Mouse (Mus musculus) liver, embryonic 16.5 days (tissue): ENCODE data around the gene Ano9. TPM values are rescaled to one million over a fixed set of nuclear protein-coding genes. Genes with fewer than 3 reads are reported as not detected.
A peak's percentile ranks its signal among the peaks of the same experiment; 100 is the strongest.

Experiments used
- ATAC-seq: fragments of 200-750 bp; cut with Nextera tagmentation; 2 replicates; pipeline ENCODE4 v1.8.0; 2017; ENCODE audit warnings: low read depth, mild to moderate bottlenecking, moderate number of reproducible peaks, moderate library complexity
- H3K27ac ChIP-seq: fragments of 300-500 bp; sonication (generic); 2 replicates; pipeline ENCODE4 v1.5.1; 2014; ENCODE audit warnings: mild to moderate bottlenecking, low read length
- H3K27me3 ChIP-seq: fragments of 300-500 bp; sonication (generic); 2 replicates; pipeline ENCODE4 v1.6.1; 2014; ENCODE audit warnings: low read depth, low read length, mixed read lengths; ENCODE audit not compliant: control insufficient read depth, insufficient read depth
- H3K36me3 ChIP-seq: fragments of 300-500 bp; sonication (generic); 2 replicates; pipeline ENCODE4 v1.6.1; 2014; ENCODE audit warnings: mild to moderate bottlenecking; ENCODE audit not compliant: control insufficient read depth, insufficient read depth
- H3K4me1 ChIP-seq: fragments of 300-500 bp; sonication (generic); 2 replicates; pipeline ENCODE4 v1.6.1; 2014; ENCODE audit warnings: low read depth, low read length, mixed read lengths; ENCODE audit not compliant: control insufficient read depth
- H3K4me2 ChIP-seq: fragments of 300-500 bp; sonication (generic); 2 replicates; pipeline ENCODE4 v1.6.1; 2014; ENCODE audit warnings: low read depth, low read length, mixed read lengths
- H3K4me3 ChIP-seq: fragments of 300-500 bp; sonication (generic); 2 replicates; pipeline ENCODE4 v1.5.1; 2014; ENCODE audit warnings: low read depth, mild to moderate bottlenecking, low read length
- H3K9ac ChIP-seq: fragments of 300-500 bp; sonication (generic); 2 replicates; pipeline ENCODE4 v1.6.1; 2014; ENCODE audit warnings: low read depth, low read length
- H3K9me3 ChIP-seq: fragments of 300-500 bp; sonication (generic); replicated peaks from 2 replicates; pipeline ENCODE4 v1.6.1; 2016; ENCODE audit warnings: low read length; ENCODE audit not compliant: control insufficient read depth
- WGBS: fragments of 180-500 bp; shearing (Covaris S2); extraction: QIAGEN DNeasy Blood & Tissue Kit; methylation state at CpG from one replicate; pipeline ENCODE4 v1.1.7; 2014; ENCODE audit not compliant: insufficient replicate concordance; 5-methylcytosine and 5-hydroxymethylcytosine counted together
- polyA plus RNA-seq: library from polyadenylated mRNA; unstranded; fragments of >200 nt; fragmentation: Nextera tagmentation; extraction: Ambion mirVana; gene quantifications from 2 replicates; pipeline ENCODE4 v1.2.1, GENCODE M21; 2015

Ano9 gene
- polyA plus RNA-seq, 1 experiment from 2014 or later, result 3.8 TPM

DNA sequence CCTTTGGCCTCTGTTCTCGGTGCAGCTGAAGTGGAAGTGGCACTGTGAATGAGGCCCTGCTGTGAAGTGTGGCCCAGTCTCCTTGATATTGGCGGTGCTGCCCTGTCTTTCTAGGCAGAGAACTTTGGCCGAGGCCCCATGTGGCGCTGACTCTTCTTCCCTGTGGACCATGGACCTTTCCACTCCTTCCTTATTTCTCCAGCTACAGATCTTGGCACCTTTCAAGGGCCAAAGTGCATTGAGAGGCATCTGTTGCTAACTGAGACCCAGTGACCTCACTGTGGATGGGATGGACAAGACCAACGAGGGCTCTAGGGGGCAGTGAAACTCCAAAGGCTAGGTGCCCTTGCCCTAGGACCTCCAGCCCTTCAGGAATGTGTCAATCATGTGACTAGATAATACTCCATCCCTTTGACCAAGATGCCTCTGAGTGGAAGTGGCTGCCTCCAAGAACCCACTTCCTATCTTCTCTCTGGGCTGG lies 3.5 kb upstream of the Ano9 start:
- H3K27ac ChIP-seq, result peak overlapping the region; percentile 77
- no peaks in the 10 kb centered on the region for H3K36me3 ChIP-seq
- H3K4me2 ChIP-seq, result no peak overlapping the region
- no peak overlapping the region for H3K9ac ChIP-seq
- WGBS, result 63% methylated on average over 5 of the region's 5 CpGs
- H3K4me1 ChIP-seq, result peaks cover 65% of the 10 kb centered on the region
- no peak overlapping the region for H3K4me3 ChIP-seq
- H3K27me3 ChIP-seq, result no peaks in the 10 kb centered on the region
- no peaks in the 10 kb centered on the region for H3K9me3 ChIP-seq
- no peak for ATAC-seq

DNA sequence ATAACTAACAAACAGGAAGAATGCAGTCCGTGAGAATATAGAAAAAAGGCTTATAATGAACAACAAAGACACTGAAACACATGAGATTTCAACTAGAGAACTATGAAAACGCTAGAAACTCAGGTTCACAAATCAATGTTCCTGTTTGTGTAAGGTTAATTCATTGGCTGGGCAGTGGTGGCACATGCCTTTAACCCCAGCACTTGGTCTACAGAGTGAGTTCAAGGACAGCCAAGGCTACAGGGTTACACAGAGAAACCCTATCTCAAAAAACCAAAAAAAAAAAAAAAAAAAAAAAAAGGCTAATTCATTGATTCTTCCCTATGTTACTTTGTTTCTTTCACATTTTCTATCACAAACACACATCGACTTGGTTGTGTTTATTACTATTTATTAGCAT lies 3.0 kb upstream of the Ano9 start:
- Histone ChIP-seq H3K27me3 (no peaks in the 10 kb centered on the region), H3K9ac (no peak overlapping the region), H3K9me3 (no peaks in the 10 kb centered on the region), H3K4me2 (no peak overlapping the region), H3K27ac (peak overlapping the region; percentile 77), H3K4me1 (peaks cover 61% of the 10 kb centered on the region), H3K4me3 (no peak overlapping the region), H3K36me3 (no peaks in the 10 kb centered on the region)
- no peak for ATAC-seq
- WGBS, result 61% methylated on average over 3 of the region's 3 CpGs

DNA sequence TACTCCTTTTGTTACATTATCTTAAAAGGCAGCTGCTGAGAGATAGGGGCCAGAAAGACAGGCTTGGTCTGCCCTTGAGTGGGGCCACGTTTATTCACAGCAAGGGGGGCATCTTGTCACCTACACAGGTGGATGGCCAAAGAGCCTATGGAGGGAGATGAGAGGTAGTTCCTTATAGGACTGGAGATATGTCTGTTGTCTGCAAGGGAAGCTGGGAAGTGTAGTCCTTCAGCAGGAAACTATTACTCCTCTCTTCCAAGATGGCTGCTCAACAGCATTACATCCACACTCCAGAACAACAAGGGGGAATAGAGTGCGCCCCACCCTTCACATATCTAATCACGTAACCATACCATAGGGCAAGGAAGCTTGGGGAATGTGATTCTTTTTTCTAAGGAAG lies 1.9 kb upstream of the Ano9 start:
- Histone ChIP-seq H3K9ac (no peak overlapping the region), H3K4me1 (peaks cover 50% of the 10 kb centered on the region), H3K9me3 (no peaks in the 10 kb centered on the region), H3K27ac (no peak overlapping the region; the same call in 1 of the 2 replicates), H3K27me3 (no peaks in the 10 kb centered on the region), H3K4me3 (no peak overlapping the region), H3K36me3 (no peaks in the 10 kb centered on the region), H3K4me2 (no peak overlapping the region)
- ATAC-seq, result no peak
- WGBS, result 42% methylated on average over 3 of the region's 3 CpGs

DNA sequence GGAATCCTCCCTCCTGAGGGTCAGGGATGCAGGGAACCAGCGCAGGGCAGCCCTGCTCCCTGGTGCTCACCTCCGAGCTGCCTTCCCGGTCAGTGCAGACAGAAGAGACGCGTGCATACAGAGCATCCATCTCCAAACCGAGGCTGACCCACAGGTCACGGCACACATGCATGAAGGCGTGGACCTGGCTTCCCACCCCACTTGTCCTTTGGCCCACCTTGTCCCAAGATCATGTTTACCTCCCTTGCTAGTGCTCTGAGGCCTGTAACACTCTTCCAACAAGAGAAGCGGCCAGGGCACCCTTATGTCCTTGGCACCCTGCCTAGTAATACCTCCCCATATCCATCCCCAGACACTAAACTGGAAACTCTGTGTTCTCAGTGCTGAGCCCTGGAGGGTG lies 1.7 kb downstream of the Ano9 start:
- Histone ChIP-seq H3K27ac (no peak overlapping the region), H3K36me3 (no peaks in the 10 kb centered on the region), H3K4me1 (peaks cover 24% of the 10 kb centered on the region), H3K9me3 (no peaks in the 10 kb centered on the region), H3K27me3 (0 out of 2 replicates have a peak, but pooled peaks cover 3% of the 10 kb centered on the region), H3K4me2 (no peak overlapping the region), H3K4me3 (no peak overlapping the region), H3K9ac (no peak overlapping the region)
- peak; percentile 61 for ATAC-seq
- 75% methylated on average over 9 of the region's 9 CpGs for WGBS

DNA sequence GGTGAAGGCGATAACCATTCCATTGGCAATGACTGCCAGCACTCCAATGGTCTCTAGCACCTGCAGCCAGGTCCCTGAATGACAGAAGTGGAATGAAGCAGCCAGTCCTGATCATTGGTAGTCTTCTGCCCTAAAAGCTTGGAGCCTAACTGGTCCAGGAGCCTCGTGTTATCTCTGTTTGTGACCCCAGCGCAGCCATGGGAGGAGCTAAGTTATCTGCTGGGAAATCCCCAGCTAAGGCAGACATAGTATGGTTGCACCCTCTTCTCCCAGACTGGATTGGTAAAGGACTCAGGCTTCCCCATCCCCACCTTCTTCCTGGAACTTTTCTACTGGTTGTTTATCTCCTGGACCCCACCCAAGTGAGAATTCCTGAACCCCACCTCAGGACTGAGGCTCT lies 14.4 kb downstream of the Ano9 start:
- H3K4me1 ChIP-seq, result peaks cover 24% of the 10 kb centered on the region
- peaks cover 22% of the 10 kb centered on the region for H3K27me3 ChIP-seq

DNA sequence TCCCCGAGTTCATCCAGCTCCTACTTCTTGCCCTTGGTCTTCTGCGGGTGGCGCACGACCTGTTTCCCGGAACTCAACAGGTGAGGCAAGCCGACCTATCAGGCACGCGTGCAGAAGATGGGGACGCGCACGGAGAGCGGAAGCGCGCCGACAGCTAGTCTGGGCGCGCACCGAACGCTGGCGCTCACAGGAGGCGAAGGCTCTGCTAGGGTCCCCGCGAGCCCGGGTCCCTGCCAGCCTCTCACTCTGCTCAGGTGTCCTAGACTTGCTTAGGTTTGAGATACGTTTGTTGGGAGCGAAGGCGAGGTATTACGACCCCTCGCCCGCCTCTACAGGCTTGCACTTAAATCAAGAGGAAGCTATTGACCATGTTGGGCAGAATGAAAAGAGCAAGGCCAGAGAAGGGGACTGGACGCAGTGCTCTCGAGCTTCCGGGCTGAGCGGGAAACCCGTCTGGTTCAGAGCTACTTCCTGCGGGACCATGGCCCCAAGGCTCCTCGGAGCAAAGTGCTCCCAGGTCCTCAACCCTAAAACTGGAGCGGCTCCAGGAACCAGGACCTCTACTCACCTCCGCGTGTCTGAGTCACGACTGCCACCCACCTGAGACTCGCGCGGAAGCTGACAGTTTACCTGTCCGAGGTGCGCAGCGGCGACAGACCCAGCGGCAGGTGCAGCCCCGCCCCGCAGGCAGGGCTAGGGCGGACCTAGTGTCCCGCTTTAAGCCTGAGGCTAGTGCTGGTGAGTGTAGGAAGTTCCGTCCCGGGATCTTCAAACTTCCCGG lies 17.5 kb downstream of the Ano9 start, which contains the start of gene Sigirr:
Sigirr (minus strand) TSS at position 662 of the 781 bp plus-strand sequence.
- ATAC-seq, result 0 out of 2 replicates have a peak, but pooled peaks have one; percentile 17
- H3K27me3 ChIP-seq, result peaks cover 22% of the 10 kb centered on the region
- WGBS, result 2% methylated on average over 56 of the region's 56 CpGs
- H3K9me3 ChIP-seq, result no peaks in the 10 kb centered on the region
- H3K4me2 ChIP-seq, result peak within 1 kb of the TSS; percentile 86
- H3K36me3 ChIP-seq, result no peaks in the 10 kb centered on the region
- H3K27ac ChIP-seq, result peak within 1 kb of the TSS; percentile 30; the same call in 1 of the 2 replicates
- peak within 1 kb of the TSS; percentile 58 for H3K4me3 ChIP-seq
- H3K9ac ChIP-seq, result peak within 1 kb of the TSS; percentile 55
- peaks cover 49% of the 10 kb centered on the region for H3K4me1 ChIP-seq

More for the DNA sequence above, 14.4 kb downstream of the Ano9 start:
- no peak overlapping the region for H3K4me2 ChIP-seq
- H3K9me3 ChIP-seq, result no peaks in the 10 kb centered on the region
- WGBS, result 36% methylated on average over 3 of the region's 3 CpGs
- H3K27ac ChIP-seq, result no peak overlapping the region
- H3K9ac ChIP-seq, result no peak overlapping the region
- peak; percentile 77 for ATAC-seq
- no peak overlapping the region for H3K4me3 ChIP-seq
- H3K36me3 ChIP-seq, result no peaks in the 10 kb centered on the region

DNA sequence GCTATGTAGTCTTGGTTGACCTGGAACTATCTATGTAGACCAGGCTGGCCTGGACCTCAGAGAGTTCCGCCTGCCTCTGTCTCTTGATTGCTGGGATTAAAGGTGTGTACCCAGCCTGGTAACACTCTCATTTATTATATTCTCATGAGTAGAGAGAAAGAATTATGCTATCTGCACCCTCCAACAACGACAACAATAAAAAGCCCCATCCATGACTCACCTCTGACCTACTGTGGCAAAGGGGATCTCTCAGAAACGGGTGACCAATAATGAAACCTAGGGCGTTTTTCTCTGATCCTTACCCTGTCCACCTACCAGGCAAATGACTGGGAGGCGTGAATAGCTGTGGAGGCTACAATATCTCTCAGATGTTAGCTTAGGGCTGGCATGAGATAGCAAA lies 20.4 kb downstream of the Ano9 start:
- 57% methylated on average over 5 of the region's 5 CpGs for WGBS
- Histone ChIP-seq H3K36me3 (no peaks in the 10 kb centered on the region), H3K27ac (no peak overlapping the region), H3K4me2 (no peak overlapping the region; the same call in 1 of the 2 replicates), H3K9me3 (no peaks in the 10 kb centered on the region), H3K27me3 (peaks cover 22% of the 10 kb centered on the region), H3K4me1 (peaks cover 52% of the 10 kb centered on the region), H3K9ac (0 out of 2 replicates have a peak overlapping the region, but pooled peaks have one; percentile 2), H3K4me3 (no peak overlapping the region)
- ATAC-seq, result no peak

DNA sequence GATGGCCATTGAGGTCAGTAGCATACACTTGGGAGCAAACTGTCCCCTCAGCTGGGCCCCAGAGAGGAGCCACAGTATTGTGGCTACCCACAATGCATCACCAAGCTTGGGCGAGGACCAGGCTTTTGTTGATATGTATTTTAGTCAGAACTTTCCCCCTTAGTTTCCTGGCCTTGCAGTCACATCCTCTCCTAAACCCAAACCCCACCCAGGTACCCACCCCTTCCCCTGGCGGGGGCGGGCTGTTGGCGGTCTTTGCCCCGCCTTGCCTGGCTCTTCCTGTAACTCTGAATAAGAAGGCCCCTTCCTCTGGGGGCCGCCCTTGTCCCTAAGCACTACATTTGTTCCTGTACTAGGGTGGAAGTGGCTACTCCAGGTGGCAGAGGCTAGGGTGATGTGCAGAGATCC lies 21.0 kb downstream of the Ano9 start:
- peak; percentile 17 for ATAC-seq
- peaks cover 22% of the 10 kb centered on the region for H3K27me3 ChIP-seq
- H3K4me1 ChIP-seq, result peaks cover 55% of the 10 kb centered on the region
- H3K4me3 ChIP-seq, result peak overlapping the region; percentile 17
- H3K36me3 ChIP-seq, result no peaks in the 10 kb centered on the region
- peak overlapping the region; percentile 62 for H3K27ac ChIP-seq
- WGBS, result 1% methylated on average over 6 of the region's 6 CpGs
- H3K9me3 ChIP-seq, result no peaks in the 10 kb centered on the region
- peak overlapping the region; percentile 23; the same call in 1 of the 2 replicates for H3K9ac ChIP-seq
- H3K4me2 ChIP-seq, result peak overlapping the region; percentile 49

DNA sequence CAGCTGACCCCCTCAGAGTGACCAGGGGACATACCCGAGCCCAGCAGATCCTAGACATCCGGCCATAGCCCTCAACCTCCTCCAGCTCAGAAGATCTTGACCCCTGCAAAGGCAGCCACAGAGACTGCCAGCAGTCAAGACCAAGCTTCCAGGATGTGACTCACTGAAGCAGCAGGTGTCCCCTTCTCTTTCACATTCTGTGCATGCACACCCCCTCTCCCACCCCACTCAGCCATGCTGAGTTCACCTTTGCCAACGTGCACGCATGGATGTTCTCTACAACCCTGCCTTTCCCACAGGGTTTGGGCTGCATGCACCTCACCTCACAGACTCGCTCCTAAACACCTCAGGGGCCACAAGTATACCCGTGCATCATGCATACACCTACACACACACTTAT lies 21.6 kb downstream of the Ano9 start:
- peak overlapping the region; percentile 91 for H3K27ac ChIP-seq
- no peak for ATAC-seq
- peaks cover 55% of the 10 kb centered on the region for H3K4me1 ChIP-seq
- WGBS, result 44% methylated on average over 6 of the region's 6 CpGs
- no peaks in the 10 kb centered on the region for H3K9me3 ChIP-seq
- H3K36me3 ChIP-seq, result no peaks in the 10 kb centered on the region
- H3K4me2 ChIP-seq, result peak overlapping the region; percentile 49
- peaks cover 16% of the 10 kb centered on the region for H3K27me3 ChIP-seq
- H3K9ac ChIP-seq, result peak overlapping the region; percentile 23
- peak overlapping the region; percentile 17 for H3K4me3 ChIP-seq
